Mouse (Mus musculus) adrenal gland, postnatal 10 days (tissue): ENCODE measurements around the gene Scaf11. TPM values are rescaled to one million over a fixed set of nuclear protein-coding genes. Genes with fewer than 3 reads are reported as not detected.
"Not testable (repeated sequence)": the region's sequence is repeated elsewhere in the genome, so short reads cannot be mapped to it uniquely, and the experiment has no call there.

Source experiments
- DNase-seq: peaks from one replicate; pipeline ENCODE4 v3.0.0; 2021; ENCODE audit warnings: mixed read lengths
- long read RNA-seq, 2 experiments: library from polyadenylated mRNA; stranded (forward); transcript quantifications; one replicate each; pipeline ENCODE4 v2.0.0; 2021
- total RNA-seq, 2 experiments: library from RNA; stranded (reverse); gene quantifications; 2 replicates each; pipeline ENCODE4 v1.2.3; 2021

Gene Scaf11
- 10 to 100 TPM; 65.7 to 78.4 TPM for total RNA-seq
- long read RNA-seq, experiment 1, full-length matches to known transcripts: 2 of 33 reads
- long read RNA-seq, experiment 1, partial matches to known transcripts: 19 of 33 reads
- long read RNA-seq, experiment 1, other reads (novel, unspliced or antisense): 12 of 33 reads
- long read RNA-seq, experiment 2, full-length matches to known transcripts: 1 of 9 reads
- long read RNA-seq, experiment 2, partial matches to known transcripts: 5 of 9 reads
- long read RNA-seq, experiment 2, other reads (novel, unspliced or antisense): 3 of 9 reads

GRCm38 (mm10) chr15:96460730-96461540 is at the start of gene Scaf11:
Gene Scaf11, minus strand, starts transcription at chr15:96460843.
- peak; percentile 98 for DNase-seq

GRCm38 (mm10) chr15:96507097-96507840 is 46.6 kb upstream of the Scaf11 start:
- DNase-seq: peak; percentile 65

GRCm38 (mm10) chr15:96497646-96498045 is 37.0 kb upstream of the Scaf11 start:
- DNase-seq: no peak

- no peak for DNase-seq
Measured at GRCm38 (mm10) chr15:96494279-96494678, 33.6 kb upstream of the Scaf11 start.

GRCm38 (mm10) chr15:96493573-96493972 is 32.9 kb upstream of the Scaf11 start:
- no peak for DNase-seq

GRCm38 (mm10) chr15:96492919-96493318 is 32.3 kb upstream of the Scaf11 start:
- DNase-seq: not testable (repeated sequence)

- DNase-seq: peak; percentile 17
Measured at GRCm38 (mm10) chr15:96491861-96492641, 31.4 kb upstream of the Scaf11 start.

GRCm38 (mm10) chr15:96491421-96491820 is 30.8 kb upstream of the Scaf11 start:
- no peak for DNase-seq

GRCm38 (mm10) chr15:96490123-96490522 is 29.5 kb upstream of the Scaf11 start:
- DNase-seq: no peak

GRCm38 (mm10) chr15:96488941-96489786 is 28.5 kb upstream of the Scaf11 start:
- DNase-seq: peak; percentile 22

GRCm38 (mm10) chr15:96487066-96487698 is 26.5 kb upstream of the Scaf11 start:
- no peak for DNase-seq

GRCm38 (mm10) chr15:96480822-96481221 is 20.2 kb upstream of the Scaf11 start:
- no peak for DNase-seq

GRCm38 (mm10) chr15:96478006-96478405 is 17.4 kb upstream of the Scaf11 start:
- DNase-seq: no peak

- peak; percentile 97 for DNase-seq
Measured at GRCm38 (mm10) chr15:96476359-96476758, 15.7 kb upstream of the Scaf11 start.

GRCm38 (mm10) chr15:96475571-96475972 is 14.9 kb upstream of the Scaf11 start:
- no peak for DNase-seq

- no peak for DNase-seq
Measured at GRCm38 (mm10) chr15:96474325-96474955, 13.8 kb upstream of the Scaf11 start.

- DNase-seq: no peak
Measured at GRCm38 (mm10) chr15:96473920-96474319, 13.3 kb upstream of the Scaf11 start.

- no peak for DNase-seq
Measured at GRCm38 (mm10) chr15:96468316-96468715, 7.7 kb upstream of the Scaf11 start.

- no peak for DNase-seq
Measured at GRCm38 (mm10) chr15:96467844-96468243, 7.2 kb upstream of the Scaf11 start.

- peak; percentile 30 for DNase-seq
Measured at GRCm38 (mm10) chr15:96466362-96466903, 5.8 kb upstream of the Scaf11 start.
